Mouse (Mus musculus): ENCODE results near the gene Pcsk5. TPM values are rescaled to one million over a fixed set of nuclear protein-coding genes. Genes with fewer than 3 reads are reported as not detected.

Gene Pcsk5
- polyA plus RNA-seq, 1 experiment: not detected

DNA sequence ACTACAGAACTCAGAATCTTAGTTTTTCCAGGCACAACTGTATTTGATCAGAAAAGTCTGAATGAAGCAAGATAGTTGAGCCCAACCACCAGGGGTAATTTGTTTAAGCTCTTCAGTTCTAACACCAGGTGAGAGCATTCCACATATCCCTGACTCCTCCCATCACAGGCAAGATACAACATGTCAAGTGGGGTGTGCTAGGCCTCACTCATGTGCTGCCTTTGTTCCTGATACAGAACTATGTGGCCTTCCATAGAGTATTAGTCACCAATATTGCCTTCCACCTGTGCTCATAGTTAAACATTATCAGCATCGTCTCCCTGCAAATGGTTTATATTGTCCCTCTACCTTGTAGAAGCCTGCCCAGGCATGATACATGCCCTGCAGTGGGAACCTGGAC lies 36.6 kb downstream of the Pcsk5 start:
- Histone ChIP-seq H3K36me3 (ENCODE audit: control insufficient read depth, insufficient read depth) (no peaks in the 10 kb centered on the region), H3K4me2 (ENCODE audit: low read depth) (no peak overlapping the region), H3K27me3 (ENCODE audit: control insufficient read depth, insufficient read depth, insufficient read length) (no peaks in the 10 kb centered on the region), H3K4me3 (no peak overlapping the region), H3K79me2 (ENCODE audit: control insufficient read depth, insufficient read depth) (no peaks in the 10 kb centered on the region), H3ac (ENCODE audit: control insufficient read depth, insufficient read length) (no peak overlapping the region)
- TF ChIP-seq TCF12 (IDR thresholded peaks at IDR 0.05; ENCODE audit: insufficient read depth, poor library complexity, severe bottlenecking) (no peak), TCF3 (IDR thresholded peaks at IDR 0.05; ENCODE audit: insufficient read length, low read depth) (no peak), MYOG (IDR thresholded peaks at IDR 0.05; ENCODE audit: control insufficient read depth in 1 of 3, insufficient read depth in 1 of 3, insufficient read length in 2 of 3, low read depth in 2 of 3) (no peak), POLR2AphosphoS2 (IDR thresholded peaks at IDR 0.05; ENCODE audit: insufficient read length, low read depth) (no peak), MAX (IDR thresholded peaks at IDR 0.05; ENCODE audit: low read depth) (no peak), E2F4 (IDR thresholded peaks at IDR 0.05; ENCODE audit: insufficient read depth) (no peak), REST (IDR thresholded peaks at IDR 0.05; ENCODE audit: insufficient read depth, insufficient read length) (no peak), POLR2A (IDR thresholded peaks at IDR 0.05; ENCODE audit: insufficient read length, low read depth) (no peak), CEBPB (IDR thresholded peaks at IDR 0.05; ENCODE audit: insufficient read depth, poor library complexity, severe bottlenecking) (no peak), USF1 (IDR thresholded peaks at IDR 0.05; ENCODE audit: low read depth) (no peak), SRF (IDR thresholded peaks at IDR 0.05; ENCODE audit: control insufficient read depth, insufficient read length, low read depth) (no peak)

DNA sequence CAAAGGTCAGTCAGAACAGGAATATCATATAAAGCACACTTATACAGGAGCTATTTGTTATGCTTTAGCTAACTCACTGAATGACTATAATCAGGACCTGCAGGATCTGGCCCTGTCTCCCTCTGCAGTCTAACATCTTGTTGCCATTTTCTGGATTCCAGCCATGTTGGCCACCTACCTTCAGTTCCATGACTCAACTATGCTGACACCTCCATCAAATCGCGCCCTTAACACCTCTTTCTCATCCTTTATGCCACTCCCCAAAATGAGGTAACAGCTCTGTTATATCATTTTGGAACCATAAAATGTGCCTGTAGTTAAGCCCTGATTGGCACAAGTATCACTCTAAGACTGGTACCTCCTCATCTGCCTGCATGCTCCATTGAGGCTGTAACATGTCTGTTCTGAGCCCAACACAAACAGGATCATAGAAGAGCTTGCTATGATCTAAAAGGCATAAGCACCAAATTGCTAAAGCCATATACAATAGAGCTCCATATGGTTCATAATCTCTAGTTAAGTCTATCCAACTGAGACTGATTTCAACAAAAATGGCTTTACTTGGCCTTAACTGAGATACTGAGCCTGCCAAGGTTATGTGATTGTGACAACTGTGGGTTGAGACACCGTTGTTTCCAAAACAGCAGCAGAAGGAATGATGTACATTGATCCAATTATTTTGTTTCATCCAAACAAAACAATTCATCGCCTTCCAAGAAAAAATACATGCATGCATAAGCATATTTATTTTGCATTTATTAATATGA lies 37.8 kb downstream of the Pcsk5 start:
- no peaks in the 10 kb centered on the region for H3K27me3 ChIP-seq (ENCODE audit: control insufficient read depth, insufficient read depth, insufficient read length)
- no peak overlapping the region for H3ac ChIP-seq (ENCODE audit: control insufficient read depth, insufficient read length)
- H3K79me2 ChIP-seq (ENCODE audit: control insufficient read depth, insufficient read depth): no peaks in the 10 kb centered on the region
- no peak overlapping the region for H3K4me3 ChIP-seq
- H3K36me3 ChIP-seq (ENCODE audit: control insufficient read depth, insufficient read depth): no peaks in the 10 kb centered on the region
- no peak overlapping the region for H3K4me2 ChIP-seq (ENCODE audit: low read depth)
- TF ChIP-seq CEBPB (IDR thresholded peaks at IDR 0.05; ENCODE audit: insufficient read depth, poor library complexity, severe bottlenecking) (no peak), MYOD1 (IDR thresholded peaks at IDR 0.05; ENCODE audit: control insufficient read depth in 1 of 3, insufficient read length in 2 of 3, low read depth in 2 of 3) (no peak), POLR2AphosphoS2 (IDR thresholded peaks at IDR 0.05; ENCODE audit: insufficient read length, low read depth) (no peak), TCF3 (IDR thresholded peaks at IDR 0.05; ENCODE audit: insufficient read length, low read depth) (no peak), REST (IDR thresholded peaks at IDR 0.05; ENCODE audit: insufficient read depth, insufficient read length) (no peak), E2F4 (IDR thresholded peaks at IDR 0.05; ENCODE audit: insufficient read depth) (no peak), POLR2A (IDR thresholded peaks at IDR 0.05; ENCODE audit: insufficient read length, low read depth) (no peak), MYOG (IDR thresholded peaks at IDR 0.05; ENCODE audit: control insufficient read depth in 1 of 3, insufficient read depth in 1 of 3, insufficient read length in 2 of 3, low read depth in 2 of 3) (no peak), TCF12 (IDR thresholded peaks at IDR 0.05; ENCODE audit: insufficient read depth, poor library complexity, severe bottlenecking) (no peak), MAX (IDR thresholded peaks at IDR 0.05; ENCODE audit: low read depth) (no peak), SRF (IDR thresholded peaks at IDR 0.05; ENCODE audit: control insufficient read depth, insufficient read length, low read depth) (no peak), USF1 (IDR thresholded peaks at IDR 0.05; ENCODE audit: low read depth) (no peak)

DNA sequence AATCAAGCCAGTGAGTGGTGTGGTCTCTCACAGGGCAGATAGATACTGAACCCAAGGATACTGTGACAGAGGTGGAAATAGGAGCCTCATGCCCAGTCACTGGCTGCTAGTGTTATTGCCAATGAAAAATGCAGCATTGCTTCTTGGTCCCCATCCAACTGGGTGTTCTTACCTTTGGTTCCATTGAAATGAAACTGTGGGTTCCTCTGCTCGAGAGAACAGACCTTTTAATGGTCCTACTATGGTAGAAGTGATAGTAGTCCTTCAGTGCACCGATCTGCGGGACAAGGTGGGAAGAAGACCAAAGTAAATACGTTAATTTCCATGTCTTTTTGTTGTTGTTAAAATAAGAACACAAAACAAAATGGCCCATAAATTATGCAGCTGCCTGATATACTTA lies 44.0 kb downstream of the Pcsk5 start:
- no peaks in the 10 kb centered on the region for H3K79me2 ChIP-seq (ENCODE audit: control insufficient read depth, insufficient read depth)
- no peak for TF ChIP-seq MYOG (IDR thresholded peaks at IDR 0.05; ENCODE audit: control insufficient read depth in 1 of 3, insufficient read depth in 1 of 3, insufficient read length in 2 of 3, low read depth in 2 of 3)
- no peak for TF ChIP-seq SRF (IDR thresholded peaks at IDR 0.05; ENCODE audit: control insufficient read depth, insufficient read length, low read depth)
- TF ChIP-seq POLR2A (IDR thresholded peaks at IDR 0.05; ENCODE audit: insufficient read length, low read depth): no peak
- TF ChIP-seq CEBPB (IDR thresholded peaks at IDR 0.05; ENCODE audit: insufficient read depth, poor library complexity, severe bottlenecking): no peak
- TF ChIP-seq POLR2AphosphoS2 (IDR thresholded peaks at IDR 0.05; ENCODE audit: insufficient read length, low read depth): no peak
- TF ChIP-seq E2F4 (IDR thresholded peaks at IDR 0.05; ENCODE audit: insufficient read depth): no peak
- TF ChIP-seq TCF12 (IDR thresholded peaks at IDR 0.05; ENCODE audit: insufficient read depth, poor library complexity, severe bottlenecking): no peak
- TF ChIP-seq MYOD1 (IDR thresholded peaks at IDR 0.05; ENCODE audit: control insufficient read depth in 1 of 3, insufficient read length in 2 of 3, low read depth in 2 of 3): no peak
- no peak for TF ChIP-seq MAX (IDR thresholded peaks at IDR 0.05; ENCODE audit: low read depth)
- no peak for TF ChIP-seq TCF3 (IDR thresholded peaks at IDR 0.05; ENCODE audit: insufficient read length, low read depth)
- TF ChIP-seq USF1 (IDR thresholded peaks at IDR 0.05; ENCODE audit: low read depth): no peak
- no peak overlapping the region for H3K4me2 ChIP-seq (ENCODE audit: low read depth)
- H3K4me3 ChIP-seq: no peak overlapping the region
- H3K27me3 ChIP-seq (ENCODE audit: control insufficient read depth, insufficient read depth, insufficient read length): no peaks in the 10 kb centered on the region
- H3K36me3 ChIP-seq (ENCODE audit: control insufficient read depth, insufficient read depth): no peaks in the 10 kb centered on the region
- no peak overlapping the region for H3ac ChIP-seq (ENCODE audit: control insufficient read depth, insufficient read length)

DNA sequence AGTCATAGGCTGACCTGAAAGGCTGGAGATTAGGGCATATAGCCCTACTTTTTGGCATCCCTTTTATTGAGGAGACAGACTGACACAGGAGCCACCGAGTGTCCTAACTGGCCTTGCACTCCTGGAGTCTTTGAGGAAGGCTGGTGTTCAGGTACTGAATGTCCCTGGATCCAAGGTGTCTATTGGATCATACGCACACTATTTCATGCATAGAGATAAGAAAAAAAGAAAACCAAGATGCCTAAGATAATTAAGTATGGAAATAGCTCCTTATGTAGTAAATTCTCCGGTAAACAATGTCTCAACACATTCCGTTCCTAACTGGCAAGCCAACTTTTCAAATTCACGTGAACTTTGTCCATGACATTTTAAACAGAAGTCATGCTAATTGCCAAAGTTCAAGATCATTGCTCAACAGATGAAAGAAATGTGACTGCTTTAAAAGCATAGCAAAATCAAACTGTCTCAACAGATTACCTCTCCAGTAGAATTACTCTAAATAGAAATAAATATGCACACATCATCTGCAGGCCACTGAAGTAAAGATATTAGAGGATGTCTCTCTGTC lies 45.9 kb downstream of the Pcsk5 start:
- no peak overlapping the region for H3ac ChIP-seq (ENCODE audit: control insufficient read depth, insufficient read length)
- no peak overlapping the region for H3K4me2 ChIP-seq (ENCODE audit: low read depth)
- no peaks in the 10 kb centered on the region for H3K36me3 ChIP-seq (ENCODE audit: control insufficient read depth, insufficient read depth)
- no peaks in the 10 kb centered on the region for H3K79me2 ChIP-seq (ENCODE audit: control insufficient read depth, insufficient read depth)
- TF ChIP-seq MAX (IDR thresholded peaks at IDR 0.05; ENCODE audit: low read depth) (no peak), CEBPB (IDR thresholded peaks at IDR 0.05; ENCODE audit: insufficient read depth, poor library complexity, severe bottlenecking) (no peak), REST (IDR thresholded peaks at IDR 0.05; ENCODE audit: insufficient read depth, insufficient read length) (no peak), POLR2AphosphoS2 (IDR thresholded peaks at IDR 0.05; ENCODE audit: insufficient read length, low read depth) (no peak)
- H3K27me3 ChIP-seq (ENCODE audit: control insufficient read depth, insufficient read depth, insufficient read length): no peaks in the 10 kb centered on the region
- no peak overlapping the region for H3K4me3 ChIP-seq

Measured in myocyte (in vitro differentiated cells).